Mouse (Mus musculus) spleen, postnatal 4 days (tissue): ENCODE measurements at regions not wholly inside any gene's neighbourhood (a gene's known extent, or its start where the extent isn't known, plus 50 kb on each side); places are given as distances from the start of the nearest gene placed in this dataset.

Experiments
- DNase-seq, 2 experiments: peaks; one replicate each; pipeline ENCODE4 v3.0.0; 2022; ENCODE audit warnings: low spot score in 2 of 2

- DNase-seq, result no peak
These were observed 150.5 kb upstream of the Sdk2 start for GRCm38 (mm10) chr11:114217245-114217757.

GRCm38 (mm10) chr11:114216493-114216892 lies 149.6 kb upstream of the Sdk2 start:
- DNase-seq, result no peak

GRCm38 (mm10) chr11:114215256-114215655 lies 148.4 kb upstream of the Sdk2 start:
- no peak for DNase-seq

- no peak for DNase-seq
These were observed 145.3 kb upstream of the Sdk2 start for GRCm38 (mm10) chr11:114212136-114212535.

GRCm38 (mm10) chr11:114205192-114205591 lies 138.3 kb upstream of the Sdk2 start:
- DNase-seq, result peak; percentile 62 to 87

GRCm38 (mm10) chr11:114203416-114203815 lies 136.6 kb upstream of the Sdk2 start:
- no peak for DNase-seq

GRCm38 (mm10) chr11:114202486-114202885 lies 135.6 kb upstream of the Sdk2 start:
- DNase-seq, result no peak

- DNase-seq, result no peak
These were observed 132.3 kb upstream of the Sdk2 start for GRCm38 (mm10) chr11:114199081-114199586.

- DNase-seq, result peak in 1 of 2 experiments; percentile 37
These were observed 131.6 kb upstream of the Sdk2 start for GRCm38 (mm10) chr11:114198317-114199032.

- DNase-seq, result no peak
These were observed 128.4 kb upstream of the Sdk2 start for GRCm38 (mm10) chr11:114195291-114195690.

- peak in 1 of 2 experiments; percentile 22 for DNase-seq
These were observed 127.3 kb upstream of the Sdk2 start for GRCm38 (mm10) chr11:114194055-114194706.

- no peak for DNase-seq
These were observed 126.2 kb upstream of the Sdk2 start for GRCm38 (mm10) chr11:114193018-114193417.

GRCm38 (mm10) chr11:114191661-114192060 lies 124.8 kb upstream of the Sdk2 start:
- no peak for DNase-seq

GRCm38 (mm10) chr11:114184970-114185882 lies 118.4 kb upstream of the Sdk2 start:
- peak; percentile 64 to 71 for DNase-seq

- DNase-seq, result no peak
These were observed 117.6 kb upstream of the Sdk2 start for GRCm38 (mm10) chr11:114184431-114184830.

GRCm38 (mm10) chr11:114183231-114183630 lies 116.4 kb upstream of the Sdk2 start:
- no peak for DNase-seq

GRCm38 (mm10) chr11:114178746-114179472 lies 112.1 kb upstream of the Sdk2 start:
- no peak for DNase-seq

- no peak for DNase-seq
These were observed 110.9 kb upstream of the Sdk2 start for GRCm38 (mm10) chr11:114177789-114178188.

GRCm38 (mm10) chr11:114177281-114177680 lies 110.4 kb upstream of the Sdk2 start:
- no peak for DNase-seq

- no peak for DNase-seq
These were observed 109.9 kb upstream of the Sdk2 start for GRCm38 (mm10) chr11:114176671-114177212.
